Mouse (Mus musculus) hindbrain, postnatal 0 days (tissue): ENCODE data around the gene Hist1h2ab. TPM values are rescaled to one million over a fixed set of nuclear protein-coding genes. Genes with fewer than 3 reads are reported as not detected.
A peak's percentile ranks its signal among the peaks of the same experiment; 100 is the strongest.
"Not testable (repeated sequence)": the region's sequence is repeated elsewhere in the genome, so short reads cannot be mapped to it uniquely, and the experiment has no call there.

Experiments
- ATAC-seq: fragments of 200-750 bp; cut with Nextera tagmentation; 2 replicates; pipeline ENCODE4 v1.8.0; 2017; ENCODE audit warnings: mild to moderate bottlenecking, moderate TSS enrichment, moderate library complexity
- DNase-seq: peaks from one replicate; pipeline ENCODE4 v3.0.0-alpha.2; 2015; ENCODE audit warnings: low spot score
- H3K27ac ChIP-seq: fragments of 300-500 bp; sonication (generic); 2 replicates; pipeline ENCODE4 v1.5.1; 2014; ENCODE audit warnings: mild to moderate bottlenecking
- H3K27me3 ChIP-seq: fragments of 300-500 bp; sonication (generic); 2 replicates; pipeline ENCODE4 v1.6.1; 2014; ENCODE audit warnings: low read length, mixed read lengths; ENCODE audit not compliant: insufficient read depth
- H3K36me3 ChIP-seq: fragments of 300-500 bp; sonication (generic); 2 replicates; pipeline ENCODE4 v1.6.1; 2014; ENCODE audit warnings: low read length, mixed read lengths; ENCODE audit not compliant: insufficient read depth
- H3K4me1 ChIP-seq: fragments of 300-500 bp; sonication (generic); 2 replicates; pipeline ENCODE4 v1.6.1; 2014; ENCODE audit warnings: antibody characterized with exemption, low read length, mixed read lengths; ENCODE audit not compliant: insufficient read depth
- H3K4me2 ChIP-seq: fragments of 300-500 bp; sonication (generic); 2 replicates; pipeline ENCODE4 v1.6.1; 2014; ENCODE audit warnings: low read depth, mild to moderate bottlenecking, low read length, moderate library complexity, mixed read lengths
- H3K4me3 ChIP-seq: fragments of 300-500 bp; sonication (generic); 2 replicates; pipeline ENCODE4 v1.5.1; 2014; ENCODE audit warnings: low read length
- H3K9ac ChIP-seq: fragments of 300-500 bp; sonication (generic); replicated peaks from 2 replicates; pipeline ENCODE4 v1.6.1; 2014; ENCODE audit warnings: mild to moderate bottlenecking, low read length, moderate library complexity, mixed read lengths
- H3K9me3 ChIP-seq: fragments of 300-500 bp; sonication (generic); 2 replicates; pipeline ENCODE4 v1.6.1; 2016; ENCODE audit warnings: low read length, mixed read lengths
- CTCF ChIP-seq: IDR thresholded peaks from 2 replicates; pipeline ENCODE4 v1.5.1; 2016; ENCODE audit warnings: antibody characterized with exemption, control low read depth, low read depth
- WGBS: fragments of 180-500 bp; shearing (Covaris S2); extraction: QIAGEN DNeasy Blood & Tissue Kit; methylation state at CpG from one replicate; pipeline ENCODE4 v1.1.7; 2014; 5-methylcytosine and 5-hydroxymethylcytosine counted together
- polyA plus RNA-seq: library from polyadenylated mRNA; unstranded; fragments of >200 nt; fragmentation: Nextera tagmentation; extraction: Ambion mirVana; gene quantifications from 2 replicates; pipeline ENCODE4 v1.2.1, GENCODE M21; 2015
- total RNA-seq: library from RNA; depleted of rRNA; stranded (reverse); fragments of >200 nt; gene quantifications from 2 replicates; pipeline ENCODE4 v1.2.3, GENCODE M21; 2014

The Hist1h2ab gene
- total and polyA plus RNA-seq, 2 experiments from 2014 or later = 7.4 to 438 TPM

DNA sequence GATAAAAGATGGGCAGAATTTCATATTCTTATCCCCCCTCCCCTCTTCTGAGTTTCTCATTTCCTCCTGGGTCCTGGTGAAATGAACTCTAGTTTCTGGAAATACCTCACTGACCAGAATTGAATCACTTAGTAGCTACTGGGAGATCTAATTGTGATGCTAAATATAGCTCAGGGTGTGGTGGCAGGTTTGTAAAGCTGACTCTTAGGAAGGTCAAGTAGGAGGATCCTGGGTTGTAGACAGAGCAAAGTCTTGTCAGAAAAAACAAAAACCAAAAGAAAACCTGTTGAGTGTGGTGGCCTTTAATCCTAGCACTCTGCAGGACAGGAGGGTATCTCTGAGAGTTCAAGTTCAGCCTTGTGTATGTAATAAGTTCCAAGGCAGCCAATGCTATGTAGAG, 8.9 kb upstream of the Hist1h2ab start:
- Histone ChIP-seq H3K9ac (no peak overlapping the region), H3K4me1 (peaks cover 6% of the 10 kb centered on the region; the same call in 1 of the 2 replicates)
- ATAC-seq = no peak

DNA sequence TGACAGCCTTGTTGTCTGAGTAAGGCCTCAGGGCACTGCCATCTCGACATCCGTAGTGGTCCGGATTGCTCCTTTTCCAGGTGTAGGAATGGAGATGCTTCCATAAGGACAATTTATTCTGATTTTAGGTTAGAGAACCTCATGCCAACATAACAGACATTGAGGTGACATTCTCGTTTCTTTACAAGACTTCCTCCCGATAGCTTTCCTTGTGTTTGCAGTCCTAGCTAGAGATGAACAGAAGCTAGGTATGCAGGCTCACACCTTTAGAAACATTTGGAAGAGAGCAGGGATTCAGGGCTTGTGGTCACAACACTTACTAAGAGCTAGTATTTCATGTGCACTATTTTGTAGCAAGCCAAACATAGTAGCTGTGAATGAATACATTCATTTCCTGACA, 7.7 kb upstream of the Hist1h2ab start:
- Histone ChIP-seq H3K4me2 (no peak overlapping the region), H3K27me3 (no peaks in the 10 kb centered on the region), H3K36me3 (no peaks in the 10 kb centered on the region), H3K27ac (no peak overlapping the region), H3K9ac (no peak overlapping the region), H3K9me3 (no peaks in the 10 kb centered on the region), H3K4me3 (no peak overlapping the region), H3K4me1 (peaks cover under 1% of the 10 kb centered on the region; the same call in 1 of the 2 replicates)
- no peak for TF ChIP-seq CTCF
- DNase-seq (no peak), ATAC-seq (no peak)
- WGBS = 91% methylated on average over 5 of the region's 5 CpGs

More for the DNA sequence above, 8.9 kb upstream of the Hist1h2ab start:
- TF ChIP-seq CTCF = no peak
- no peak for DNase-seq
- no peak overlapping the region for H3K4me3 ChIP-seq
- no peaks in the 10 kb centered on the region for H3K27me3 ChIP-seq
- H3K36me3 ChIP-seq = no peaks in the 10 kb centered on the region
- H3K27ac ChIP-seq = no peak overlapping the region
- H3K9me3 ChIP-seq = no peaks in the 10 kb centered on the region
- H3K4me2 ChIP-seq = no peak overlapping the region

DNA sequence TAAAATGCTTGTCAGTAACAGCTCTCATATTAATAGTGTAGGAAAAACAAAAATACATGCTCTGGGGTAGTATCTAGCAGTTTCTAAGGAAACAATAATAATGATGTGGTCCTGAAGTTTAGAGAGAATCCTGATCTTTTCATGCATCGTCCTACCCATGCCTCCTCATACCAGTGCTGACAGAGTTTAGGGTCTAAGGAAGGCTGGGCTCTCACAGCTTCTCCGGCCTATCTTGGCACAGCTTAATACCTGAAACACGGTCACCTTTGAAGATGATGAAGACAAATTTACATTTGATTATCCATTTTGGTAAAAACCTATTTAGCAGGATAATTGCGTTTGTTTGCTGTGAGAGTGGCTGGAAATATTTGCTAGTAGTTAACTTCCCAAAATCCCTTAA, 7.0 kb upstream of the Hist1h2ab start:
- no peak for TF ChIP-seq CTCF

DNA sequence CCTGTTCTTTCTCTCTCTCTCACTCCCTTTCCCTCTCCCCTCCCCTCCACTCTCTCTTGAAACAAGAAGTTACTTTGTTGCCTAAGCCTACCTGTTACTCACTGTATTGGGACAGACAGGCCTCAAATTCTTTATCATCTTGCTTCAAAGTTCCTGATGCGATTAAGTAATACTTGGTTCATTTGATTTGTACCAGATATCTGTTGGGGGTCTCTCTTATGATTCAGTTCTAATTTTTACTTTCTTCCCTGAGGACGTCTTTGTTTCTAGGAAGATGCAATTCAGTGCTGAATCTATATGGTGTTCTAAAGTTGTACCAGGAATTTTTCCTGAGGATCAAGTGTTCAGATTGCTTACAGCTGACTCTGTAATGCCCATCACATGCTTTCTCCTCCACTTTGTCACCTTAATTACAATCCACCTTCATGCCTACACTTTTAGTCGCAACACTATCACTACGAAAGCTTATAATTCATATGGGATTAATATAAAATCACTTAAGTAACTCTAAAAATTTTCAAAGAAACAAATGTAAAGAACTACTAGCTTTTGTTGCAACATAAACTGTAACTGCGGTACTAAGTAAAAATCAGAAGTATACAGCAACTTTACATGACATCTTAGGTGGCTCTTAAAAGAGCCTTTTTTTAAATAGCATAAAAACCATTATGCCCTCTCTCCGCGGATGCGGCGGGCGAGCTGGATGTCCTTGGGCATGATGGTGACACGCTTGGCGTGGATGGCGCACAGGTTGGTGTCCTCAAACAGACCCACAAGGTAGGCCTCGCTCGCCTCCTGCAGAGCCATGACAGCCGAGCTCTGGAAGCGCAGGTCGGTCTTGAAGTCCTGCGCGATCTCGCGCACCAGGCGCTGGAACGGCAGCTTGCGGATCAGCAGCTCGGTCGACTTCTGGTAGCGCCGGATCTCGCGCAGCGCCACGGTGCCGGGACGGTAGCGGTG, 6.2 kb upstream of the Hist1h2ab start:
- H3K9me3 ChIP-seq = no peaks in the 10 kb centered on the region
- H3K4me3 ChIP-seq = peak overlapping the region; percentile 38
- H3K27ac ChIP-seq = no peak overlapping the region
- DNase-seq = no peak
- no peak overlapping the region for H3K9ac ChIP-seq
- TF ChIP-seq CTCF = no peak
- H3K4me2 ChIP-seq = peak overlapping the region; percentile 63
- WGBS = 2% methylated on average over 13 of the region's 36 CpGs
- no peaks in the 10 kb centered on the region for H3K36me3 ChIP-seq
- no peaks in the 10 kb centered on the region for H3K27me3 ChIP-seq
- no peak for ATAC-seq
- H3K4me1 ChIP-seq = no peaks in the 10 kb centered on the region; the same call in 1 of the 2 replicates

More for the DNA sequence above, 7.0 kb upstream of the Hist1h2ab start:
- no peaks in the 10 kb centered on the region for H3K9me3 ChIP-seq
- 51% methylated on average over 4 of the region's 4 CpGs for WGBS
- peak overlapping the region; percentile 63; the same call in 1 of the 2 replicates for H3K4me2 ChIP-seq
- H3K9ac ChIP-seq = no peak overlapping the region
- no peaks in the 10 kb centered on the region for H3K27me3 ChIP-seq
- ATAC-seq (no peak), DNase-seq (no peak)
- H3K36me3 ChIP-seq = no peaks in the 10 kb centered on the region
- H3K4me3 ChIP-seq = no peak overlapping the region
- no peaks in the 10 kb centered on the region; the same call in 1 of the 2 replicates for H3K4me1 ChIP-seq
- H3K27ac ChIP-seq = no peak overlapping the region

DNA sequence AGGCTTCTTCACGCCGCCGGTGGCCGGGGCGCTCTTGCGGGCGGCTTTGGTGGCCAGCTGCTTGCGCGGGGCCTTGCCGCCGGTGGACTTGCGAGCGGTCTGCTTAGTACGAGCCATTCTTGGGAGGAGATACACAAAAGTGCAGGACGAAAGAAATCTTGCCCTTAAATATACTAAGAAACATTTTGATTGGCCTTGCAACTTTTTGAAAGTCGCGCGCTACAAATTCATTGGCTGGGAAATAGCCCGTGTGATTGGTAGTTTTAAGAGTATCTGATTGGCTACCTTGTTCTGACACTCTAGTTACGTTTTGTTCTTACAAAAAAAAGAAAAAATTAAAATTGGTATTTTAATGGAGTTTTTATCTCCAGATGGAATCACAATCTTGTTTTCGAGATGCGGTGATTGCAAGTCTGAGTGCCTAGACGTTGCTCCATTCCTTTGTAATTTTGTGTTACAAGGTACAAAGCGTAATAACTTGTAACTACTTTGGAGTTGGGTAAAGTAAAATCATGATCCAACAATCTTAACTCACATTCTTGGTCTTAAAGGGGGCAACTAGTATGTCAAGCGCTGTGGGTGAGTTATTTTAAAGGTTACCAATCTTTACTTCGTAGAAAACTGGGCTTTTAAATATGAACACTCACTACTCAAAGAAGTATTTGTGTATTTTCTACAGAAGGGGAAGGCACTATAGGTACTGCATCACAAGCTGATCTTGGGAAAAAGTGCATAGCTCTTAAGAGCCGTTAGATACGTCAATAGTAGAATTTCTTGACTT, 5.4 kb upstream of the Hist1h2ab start, which contains the start of gene Hist1h3c:
Gene Hist1h3c, minus strand, starts transcription at position 222 of the 781 bp plus-strand sequence.
- Histone ChIP-seq H3K9me3 (no peaks in the 10 kb centered on the region), H3K4me1 (no peaks in the 10 kb centered on the region), H3K9ac (peak within 1 kb of the TSS; percentile 37; the same call in 1 of the 2 replicates), H3K4me2 (peak within 1 kb of the TSS; percentile 63), H3K27me3 (no peaks in the 10 kb centered on the region), H3K36me3 (no peaks in the 10 kb centered on the region), H3K27ac (peak within 1 kb of the TSS; percentile 96), H3K4me3 (peak within 1 kb of the TSS; percentile 38)
- no peak for TF ChIP-seq CTCF
- peak; percentile 69 for ATAC-seq
- under 1% methylated on average over 22 of the region's 28 CpGs for WGBS
- peak; percentile 96 for DNase-seq

DNA sequence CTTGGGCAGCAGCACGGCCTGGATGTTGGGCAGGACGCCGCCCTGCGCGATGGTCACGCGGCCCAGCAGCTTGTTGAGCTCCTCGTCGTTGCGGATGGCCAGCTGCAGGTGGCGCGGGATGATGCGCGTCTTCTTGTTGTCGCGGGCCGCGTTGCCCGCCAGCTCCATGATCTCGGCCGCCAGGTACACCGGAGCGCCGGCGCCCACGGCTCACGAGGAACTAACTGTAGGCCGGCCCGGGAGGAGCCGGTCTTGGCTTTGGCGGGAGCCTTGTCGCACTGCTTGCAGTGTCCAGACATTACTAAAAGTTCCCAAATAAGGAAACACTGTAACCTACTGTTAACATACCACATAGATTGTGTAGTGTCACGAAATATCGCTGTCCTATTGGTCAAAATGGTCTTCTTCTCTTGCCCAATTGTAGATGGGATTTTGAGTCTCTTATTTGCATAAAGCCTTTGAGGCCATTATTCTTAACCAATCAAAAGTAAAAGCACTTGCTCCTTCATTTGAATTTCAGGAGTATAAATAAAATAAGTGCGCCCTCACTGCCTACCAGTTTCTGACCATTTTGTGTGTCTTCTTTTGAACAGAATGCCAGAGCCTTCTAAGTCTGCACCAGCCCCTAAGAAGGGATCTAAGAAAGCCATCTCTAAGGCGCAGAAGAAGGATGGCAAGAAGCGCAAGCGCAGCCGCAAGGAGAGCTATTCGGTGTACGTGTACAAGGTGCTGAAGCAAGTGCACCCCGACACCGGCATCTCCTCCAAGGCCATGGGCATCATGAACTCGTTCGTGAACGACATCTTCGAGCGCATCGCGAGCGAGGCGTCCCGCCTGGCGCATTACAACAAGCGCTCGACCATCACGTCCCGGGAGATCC, 4.5 kb upstream of the Hist1h2ab start, which contains the start of gene Hist1h2bb:
Gene Hist1h2bb, plus strand, starts transcription at position 534 of the 880 bp plus-strand sequence.
- Histone ChIP-seq H3K9ac (peak within 1 kb of the TSS; percentile 37; the same call in 1 of the 2 replicates), H3K27ac (peak within 1 kb of the TSS; percentile 96), H3K4me2 (peak within 1 kb of the TSS; percentile 63), H3K4me3 (peak within 1 kb of the TSS; percentile 38)
- not testable (repeated sequence) for H3K27me3 ChIP-seq, H3K36me3 ChIP-seq, H3K9me3 ChIP-seq, H3K4me1 ChIP-seq
- ATAC-seq (peak; percentile 95), DNase-seq (peak; percentile 93)
- TF ChIP-seq CTCF = peak; percentile 40
- WGBS = 2% methylated on average over 37 of the region's 58 CpGs
